20 mouse cellular contexts compared by ENCODE assay signal in genomic region chr17:27523121-27523520, GRCm38 (mm10). TPM values are rescaled to one million over a fixed set of nuclear protein-coding genes. Genes with fewer than 3 reads are reported as not detected.
"Had no signal": no experiment of that assay in that cellular context is flagged by ENCODE, and none has a peak within 500 bp of the region (broad histone marks: within the 10 kb centered on the region; RNA-seq: fewer than 3 reads in every experiment).

No protein-coding gene starts in this region.

- DNase-seq: liver, postnatal 0 days; lung, adult 2 months; lung, postnatal 14 days; lung, postnatal 36 days; right cerebral cortex, postnatal 14 days; thymus, adult 2 months; thymus, postnatal 25 days; thymus, postnatal 4 days had no signal

- H3K4me2 ChIP-seq: lung, embryonic 15.5 days; midbrain, embryonic 12.5 days; neural tube, embryonic 12.5 days; stomach, embryonic 15.5 days had no signal

- H3K9me3 ChIP-seq: lung, embryonic 15.5 days; midbrain, embryonic 12.5 days; neural tube, embryonic 12.5 days; stomach, embryonic 15.5 days had no signal

- H3K36me3 ChIP-seq: lung, embryonic 15.5 days; midbrain, embryonic 12.5 days; neural tube, embryonic 12.5 days; stomach, embryonic 15.5 days had no signal

- H3K27ac ChIP-seq: liver, embryonic 14.5 days; lung, embryonic 15.5 days; macrophage; midbrain, embryonic 12.5 days; neural tube, embryonic 12.5 days; stomach, embryonic 15.5 days; stomach, postnatal 0 days had no signal

- H3K9ac ChIP-seq: liver, embryonic 14.5 days; liver, postnatal 0 days; lung, embryonic 15.5 days; midbrain, embryonic 12.5 days; neural tube, embryonic 12.5 days; stomach, embryonic 15.5 days had no signal

- H3K4me3 ChIP-seq: lung, embryonic 15.5 days; megakaryocyte, embryonic 14.5 days; midbrain, embryonic 12.5 days; neural tube, embryonic 12.5 days; stomach, embryonic 15.5 days had no signal

- ATAC-seq: liver, postnatal 0 days; lung, postnatal 0 days had no signal

RNA-seq across cellular contexts. Expression of gene Grm4, which starts 1.9 kb away (rescaled TPM):
- total RNA-seq: megakaryocyte progenitor cell, adult 5-6 weeks; monocyte, adult 5-6 weeks; neutrophil, adult 5-6 weeks had no signal
- polyA plus RNA-seq: liver, postnatal 0 days; lung, postnatal 0 days; macrophage had no signal
